Mouse (Mus musculus) thymus, adult 2 months (tissue): ENCODE data around the gene Megf8.

Experiments
- CTCF ChIP-seq: fragments of 200-500 bp; IDR thresholded peaks from 2 replicates; pipeline ENCODE4 v1.5.1; 2012; ENCODE audit warnings: mild to moderate bottlenecking, control low read depth, low read length, moderate library complexity, borderline replicate concordance; ENCODE audit not compliant: control insufficient read depth, poor library complexity, insufficient read depth; ENCODE audit errors: extremely low read depth
- POLR2A ChIP-seq: fragments of 200-500 bp; IDR thresholded peaks from 2 replicates; pipeline ENCODE4 v1.6.1; 2012; ENCODE audit warnings: mild to moderate bottlenecking, low read length, control low read depth, moderate library complexity; ENCODE audit not compliant: control insufficient read depth, poor library complexity, insufficient read depth; ENCODE audit errors: extremely low read depth

- TF ChIP-seq CTCF (no peak), POLR2A (no peak)
Observed at GRCm38 (mm10) chr7:25390986-25391385, 74.0 kb downstream of the Megf8 start.
